Mouse (Mus musculus) ovary, postnatal 36 days (tissue): ENCODE measurements around the gene Cntn4.

Experiments
- DNase-seq: peaks from one replicate; pipeline ENCODE4 v3.0.0; 2022; ENCODE audit warnings: low spot score, mixed read lengths

Cntn4 gene

DNA sequence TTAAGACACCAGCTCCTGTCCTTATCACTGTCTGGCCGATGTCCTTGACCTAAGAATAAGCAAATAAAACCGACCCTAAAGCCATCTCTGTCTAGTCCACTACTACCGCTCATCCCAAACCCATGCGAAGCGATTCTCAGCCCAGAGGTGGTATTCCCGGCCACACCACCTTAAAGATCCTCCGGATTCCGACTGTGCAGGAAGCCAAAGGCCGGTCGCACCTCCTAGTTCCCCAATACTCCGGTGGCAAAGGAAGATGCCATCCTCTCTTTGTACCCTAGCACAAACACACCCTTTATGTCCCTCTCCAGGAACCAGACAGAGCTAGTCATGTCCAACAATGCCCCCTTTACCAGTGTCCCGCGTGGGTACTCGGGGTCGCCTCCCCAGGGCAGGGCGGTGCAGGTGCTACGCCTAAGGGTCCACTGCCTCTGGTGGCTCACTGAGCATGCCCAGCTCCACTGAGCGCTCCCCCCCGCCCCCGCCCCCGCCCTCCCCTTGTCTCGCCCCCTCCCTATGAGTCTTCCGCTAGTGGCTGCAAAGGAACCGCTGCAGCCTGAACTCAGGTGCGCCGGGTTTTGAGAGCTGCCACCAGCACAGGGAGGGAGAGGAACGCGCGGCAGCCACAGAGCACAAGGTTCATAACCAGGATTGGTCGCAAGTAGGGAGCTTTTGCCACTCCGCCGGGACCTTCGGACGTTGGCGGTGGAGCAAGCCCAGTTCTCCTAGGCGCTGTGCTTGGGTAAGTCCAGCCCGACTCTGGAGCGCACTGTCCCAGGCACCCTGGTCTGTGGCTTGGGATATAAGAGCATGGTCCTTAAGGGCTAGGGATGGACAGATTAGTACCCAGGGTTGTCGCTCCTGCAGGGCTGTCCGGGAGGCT, at the start of gene Cntn4:
Cntn4 (plus strand) TSS at position 512 of the 883 bp plus-strand sequence.
- DNase-seq: peak; percentile 21

- DNase-seq: no peak
Measured at GRCm38 (mm10) chr6:105674276-105674675, 3.2 kb upstream of the Cntn4 start.

DNA sequence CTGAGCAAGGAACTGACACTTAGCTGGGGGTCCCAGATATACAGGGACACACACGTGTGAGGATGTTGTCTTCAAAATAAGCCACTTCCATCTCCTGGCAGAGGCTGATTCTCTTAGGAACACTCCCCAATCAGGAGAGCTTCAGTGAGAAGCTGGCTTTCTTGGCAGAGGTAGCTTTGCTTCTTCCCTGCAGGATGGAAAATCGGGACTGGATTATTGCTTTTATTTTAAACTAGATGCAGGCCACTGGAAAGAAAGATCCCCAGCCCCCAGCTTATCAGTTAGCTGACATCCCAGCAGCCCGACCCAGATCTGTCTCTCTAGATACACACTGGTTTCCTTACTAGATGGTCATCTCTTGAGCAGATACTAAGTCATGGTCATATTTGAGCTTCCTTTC, 2.4 kb upstream of the Cntn4 start:
- DNase-seq: no peak

DNA sequence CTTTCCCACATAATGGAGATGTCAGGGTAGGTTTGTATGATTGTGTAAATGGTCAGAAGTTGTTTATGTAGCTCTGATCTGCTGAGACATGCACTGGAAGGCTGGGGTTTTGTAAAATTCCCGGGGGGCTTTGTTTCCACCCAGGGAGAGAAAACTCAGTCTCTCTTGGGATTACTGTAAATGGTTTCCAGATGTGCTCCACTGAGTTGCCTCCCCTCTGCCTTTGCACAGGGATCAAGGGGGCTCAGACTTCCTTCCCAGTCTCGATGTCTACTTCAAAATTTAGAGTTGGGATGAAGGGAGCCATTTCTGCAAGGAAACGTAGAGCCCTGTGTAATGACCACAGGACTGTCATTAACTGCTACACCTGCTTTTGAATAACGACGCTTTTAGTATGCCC, 823 bp upstream of the Cntn4 start:
- DNase-seq: no peak

GRCm38 (mm10) chr6:105678778-105679177, 1.3 kb downstream of the Cntn4 start:
- DNase-seq: no peak

DNA sequence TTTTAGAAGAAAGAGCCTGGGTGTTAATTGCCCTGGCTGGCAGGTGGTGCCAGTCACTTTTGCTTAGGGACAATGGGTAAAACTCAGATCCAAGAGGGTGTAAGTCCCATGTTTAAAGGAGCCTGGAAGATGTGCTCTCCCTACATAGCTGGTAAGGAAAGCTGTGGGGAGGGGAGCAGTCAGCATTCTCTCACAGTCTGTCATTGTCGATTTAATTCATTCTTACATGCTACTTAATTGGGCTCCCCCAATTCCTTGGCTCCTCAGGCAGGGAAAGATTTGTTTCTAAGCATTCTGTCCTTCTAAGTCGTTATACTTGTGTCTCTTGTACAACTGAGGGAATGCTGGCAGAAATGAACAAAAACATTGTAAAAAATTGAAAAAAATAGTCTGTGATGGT, 4.0 kb downstream of the Cntn4 start:
- no peak for DNase-seq

- no peak for DNase-seq
Measured at GRCm38 (mm10) chr6:105683251-105683650, 5.8 kb downstream of the Cntn4 start.

DNA sequence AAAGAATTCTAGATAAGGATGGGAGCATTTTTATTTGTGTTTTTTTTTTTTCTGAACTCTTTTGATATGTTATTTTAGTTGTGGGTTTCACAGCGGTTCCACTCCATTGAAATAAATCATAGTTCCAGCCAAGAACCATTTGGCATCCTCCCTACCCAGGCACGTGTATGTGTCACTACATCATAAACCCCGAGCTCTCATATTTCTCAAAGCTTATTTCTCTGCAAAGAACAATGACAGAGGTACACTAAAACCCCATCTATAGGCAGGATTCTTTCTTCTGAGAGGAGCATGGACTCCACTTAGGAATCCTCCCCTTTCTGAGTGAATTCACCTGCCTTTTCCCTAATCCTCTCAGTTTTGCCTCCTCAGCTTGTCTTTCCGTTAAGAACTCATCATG, 6.7 kb downstream of the Cntn4 start:
- no peak for DNase-seq

DNA sequence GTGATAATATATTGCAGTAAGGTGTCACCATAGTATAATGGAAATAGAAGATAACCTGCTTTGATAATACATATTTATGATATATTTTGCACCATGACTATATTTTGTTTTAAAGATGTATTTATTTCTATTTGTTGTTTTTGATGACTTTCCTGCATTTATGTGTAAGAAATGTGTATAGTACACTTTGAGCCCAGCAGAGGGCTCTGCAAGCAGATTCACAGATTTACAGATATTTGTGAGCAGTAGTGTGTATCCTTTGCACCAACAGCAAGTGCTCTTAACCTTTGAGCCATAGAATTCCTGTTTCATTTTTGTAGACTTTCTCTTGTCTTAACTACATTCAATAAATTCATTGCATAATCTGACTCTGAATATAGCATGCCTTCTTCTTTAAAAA, 10.7 kb downstream of the Cntn4 start:
- DNase-seq: no peak

DNA sequence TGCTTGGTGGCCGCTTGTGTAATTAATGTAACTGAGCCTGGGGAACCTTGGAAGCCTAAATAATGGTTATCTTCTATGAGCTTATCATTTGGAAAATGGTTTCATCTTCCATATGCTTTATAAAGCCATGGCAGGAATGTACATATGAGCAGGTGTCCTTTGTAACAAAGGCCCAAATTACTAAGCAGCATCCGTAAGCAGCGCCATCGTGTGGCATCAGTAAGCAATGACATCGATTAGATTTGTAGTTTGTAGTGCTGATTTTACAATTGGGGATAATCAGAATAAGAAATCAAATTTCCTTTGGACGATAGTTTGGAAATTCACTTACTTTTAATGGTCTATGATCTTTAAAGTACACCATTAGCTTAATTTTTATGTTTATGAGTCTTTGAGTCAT, 64.6 kb downstream of the Cntn4 start:
- DNase-seq: no peak

GRCm38 (mm10) chr6:105780616-105781015, 103.2 kb downstream of the Cntn4 start:
- DNase-seq: no peak

GRCm38 (mm10) chr6:105788462-105788861, 111.0 kb downstream of the Cntn4 start:
- no peak for DNase-seq

DNA sequence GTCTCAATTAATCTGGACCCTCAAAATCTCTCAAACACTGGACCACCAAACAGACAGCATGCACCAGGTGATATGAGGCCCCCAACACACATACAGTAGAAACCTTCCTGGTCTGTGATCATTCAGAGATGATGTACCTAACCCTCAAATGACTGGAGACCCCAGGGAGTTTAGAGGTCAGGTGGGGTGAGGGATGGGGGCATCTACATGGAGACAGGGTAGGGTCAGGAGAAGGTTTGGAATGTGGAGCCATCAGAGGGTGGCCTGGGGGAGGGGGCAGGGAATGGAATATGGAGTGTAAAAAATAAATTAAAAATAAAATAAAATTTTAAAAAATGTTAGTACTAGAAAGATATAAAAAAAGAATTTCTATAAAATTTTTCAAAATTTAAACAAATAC, 157.6 kb downstream of the Cntn4 start:
- no peak for DNase-seq

- no peak for DNase-seq
Measured at GRCm38 (mm10) chr6:105847296-105847695, 169.8 kb downstream of the Cntn4 start.

DNA sequence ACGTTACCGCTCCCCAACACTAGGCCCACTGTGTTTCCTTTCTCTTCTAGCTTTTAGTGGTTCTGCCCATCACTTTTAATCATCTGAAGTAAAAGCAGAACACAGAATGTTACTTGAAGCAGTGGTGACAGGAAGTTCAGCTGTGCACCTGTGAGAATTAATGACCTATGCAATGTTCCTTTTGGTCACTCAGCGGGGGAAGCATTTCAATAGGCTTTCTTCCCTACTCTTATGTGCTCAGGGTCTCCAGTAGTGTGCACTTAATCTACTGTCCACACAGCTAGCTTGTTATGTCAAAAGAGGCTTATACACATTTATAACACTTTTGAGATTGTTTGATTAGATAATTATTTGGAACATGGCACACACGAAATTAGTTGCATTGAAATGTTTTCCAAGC, 215.4 kb downstream of the Cntn4 start:
- no peak for DNase-seq

GRCm38 (mm10) chr6:105938485-105938884, 261.0 kb downstream of the Cntn4 start:
- no peak for DNase-seq

DNA sequence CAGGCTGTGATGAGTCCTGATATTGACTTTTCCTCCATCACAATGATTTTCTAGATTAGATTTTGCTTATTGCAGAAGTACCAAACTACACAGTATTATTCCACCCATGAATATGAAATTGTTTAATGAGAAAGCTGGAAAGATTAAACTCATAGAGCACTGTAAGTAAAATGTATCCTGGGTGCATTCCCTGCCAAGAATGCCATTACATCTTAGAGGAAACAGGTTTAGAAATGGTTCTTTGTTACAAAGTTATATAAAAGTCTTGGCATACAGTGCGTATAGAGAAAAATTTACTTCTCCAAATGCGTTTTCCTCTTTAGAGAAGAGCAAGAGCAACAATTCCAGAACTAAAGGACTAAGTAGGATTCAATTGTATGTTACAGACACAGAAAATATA, 261.8 kb downstream of the Cntn4 start:
- no peak for DNase-seq

DNA sequence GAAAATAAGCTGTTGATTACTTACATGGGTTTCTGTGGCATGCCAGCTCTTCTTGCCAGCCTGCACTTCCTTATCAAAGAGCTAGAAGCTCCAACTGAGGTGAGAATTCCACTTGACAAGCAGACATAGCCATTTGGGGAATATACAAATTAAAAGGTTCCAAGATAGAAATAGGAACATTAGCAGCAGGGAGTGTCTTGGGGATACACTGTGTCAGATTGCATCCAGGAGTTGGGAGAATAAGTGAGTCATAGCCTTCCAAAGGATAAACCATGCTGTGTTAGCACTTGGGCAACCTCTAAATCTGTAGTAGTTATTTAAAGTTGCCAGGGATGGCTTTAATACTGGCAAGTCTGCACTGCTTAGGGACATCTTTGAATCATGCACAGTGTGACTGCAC, 263.1 kb downstream of the Cntn4 start:
- no peak for DNase-seq

GRCm38 (mm10) chr6:105991492-105991891, 314.0 kb downstream of the Cntn4 start:
- no peak for DNase-seq

DNA sequence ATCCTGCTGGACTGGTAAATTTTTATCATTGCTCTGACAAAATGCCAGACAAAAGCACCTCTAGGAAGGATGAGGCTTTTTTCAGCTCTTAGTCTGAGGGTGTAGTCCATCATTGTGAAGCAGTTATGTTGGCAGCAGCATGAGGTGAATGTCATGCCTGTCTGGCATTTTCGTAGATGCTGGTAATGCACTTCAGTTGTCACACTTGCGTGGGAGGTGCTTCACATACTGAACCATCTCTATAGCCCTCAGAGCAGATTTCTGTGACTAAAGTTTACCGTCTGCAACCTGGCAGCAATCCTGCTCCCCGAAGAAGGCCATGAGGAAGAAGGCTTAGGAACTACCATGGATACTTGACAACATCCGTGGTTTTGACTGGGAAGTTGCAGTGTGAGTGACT, 335.6 kb downstream of the Cntn4 start:
- no peak for DNase-seq

- no peak for DNase-seq
Measured at GRCm38 (mm10) chr6:106015126-106015525, 337.7 kb downstream of the Cntn4 start.

DNA sequence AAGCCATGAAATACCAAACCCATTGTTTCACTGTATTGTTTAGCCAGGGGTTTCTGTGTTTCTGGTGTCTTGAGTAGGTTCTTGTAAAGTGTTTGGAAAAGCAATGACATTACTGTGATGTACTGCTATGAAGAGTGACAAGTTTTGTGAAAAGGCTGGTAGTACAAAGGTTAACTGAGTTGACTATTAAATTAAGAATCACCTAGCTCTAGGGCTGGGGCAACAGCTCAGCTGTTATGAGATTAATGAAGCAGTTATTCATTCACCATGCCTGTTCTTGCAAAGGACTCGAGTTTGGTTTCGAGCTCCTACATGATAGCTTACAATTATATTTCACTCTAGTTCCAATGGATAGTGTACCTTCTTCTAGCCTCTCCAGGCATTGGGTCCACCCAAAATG, 371.4 kb downstream of the Cntn4 start:
- DNase-seq: no peak

GRCm38 (mm10) chr6:106056123-106056522, 378.7 kb downstream of the Cntn4 start:
- DNase-seq: no peak

- no peak for DNase-seq
Measured at GRCm38 (mm10) chr6:106078071-106078603, 400.7 kb downstream of the Cntn4 start.
